Mouse (Mus musculus) small intestine, adult 2 months (tissue): Measurements from ENCODE around the gene Ints14. TPM values are rescaled to one million over a fixed set of nuclear protein-coding genes. Genes with fewer than 3 reads are reported as not detected.
A peak's percentile ranks its signal among the peaks of the same experiment; 100 is the strongest.

Experiments used
- H3K27ac ChIP-seq: fragments of 200-500 bp; 2 replicates; pipeline ENCODE4 v1.5.1; 2012; ENCODE audit warnings: low read depth, low read length, control low read depth, inconsistent platforms; ENCODE audit not compliant: insufficient read depth
- H3K27me3 ChIP-seq: fragments of 200-500 bp; 2 replicates; pipeline ENCODE4 v1.6.1; 2012; ENCODE audit warnings: mild to moderate bottlenecking, moderate library complexity, low read length, inconsistent platforms; ENCODE audit not compliant: control insufficient read depth, insufficient read depth
- H3K36me3 ChIP-seq: fragments of 200-500 bp; 2 replicates; pipeline ENCODE4 v1.6.1; 2012; ENCODE audit warnings: mild to moderate bottlenecking, low read length, control low read depth, inconsistent platforms; ENCODE audit not compliant: control insufficient read depth, insufficient read depth
- H3K4me1 ChIP-seq: fragments of 200-500 bp; 2 replicates; pipeline ENCODE4 v1.6.1; 2012; ENCODE audit warnings: low read length, inconsistent platforms, mixed read lengths; ENCODE audit not compliant: control insufficient read depth, insufficient read depth, insufficient read length
- H3K4me3 ChIP-seq: fragments of 200-500 bp; 2 replicates; pipeline ENCODE4 v1.5.1; 2012; ENCODE audit warnings: low read depth, mild to moderate bottlenecking, control low read depth, inconsistent platforms, low read length, moderate library complexity
- CTCF ChIP-seq: fragments of 200-500 bp; IDR thresholded peaks from 2 replicates; pipeline ENCODE4 v1.5.1; 2012; ENCODE audit warnings: low read depth, mild to moderate bottlenecking, control low read depth, inconsistent platforms, low read length, moderate library complexity, mixed read lengths; ENCODE audit not compliant: insufficient replicate concordance, insufficient read length; ENCODE audit errors: extremely low read depth
- POLR2A ChIP-seq: fragments of 200-500 bp; IDR thresholded peaks from 2 replicates; pipeline ENCODE4 v1.6.1; 2012; ENCODE audit warnings: low read depth, mild to moderate bottlenecking, control low read depth, inconsistent platforms, low read length, moderate library complexity
- WGBS: fragments of 180-500 bp; shearing (Covaris S2); methylation state at CpG from one replicate; pipeline ENCODE4 v1.1.7; 2018; 5-methylcytosine and 5-hydroxymethylcytosine counted together
- polyA plus RNA-seq: library from polyadenylated mRNA; depleted of rRNA; stranded (reverse); fragments of >200 nt; gene quantifications from 2 replicates; pipeline ENCODE4 v1.2.3, GENCODE M21; 2012; rRNA removed

Gene Ints14
- 3.6 and 7.2 TPM in 2 replicates for polyA plus RNA-seq

- peak; percentile 87; the same call in 1 of the 2 replicates for TF ChIP-seq POLR2A
- peak; percentile 90 for TF ChIP-seq CTCF
- H3K4me1 ChIP-seq, result no peaks in the 10 kb centered on the region; the same call in 1 of the 2 replicates
- H3K36me3 ChIP-seq, result peaks cover 8% of the 10 kb centered on the region
- peak within 1 kb of the TSS; percentile 69 for H3K27ac ChIP-seq
- peak within 1 kb of the TSS; percentile 98 for H3K4me3 ChIP-seq
- 10% methylated on average over 29 of the region's 29 CpGs for WGBS
- H3K27me3 ChIP-seq, result no peaks in the 10 kb centered on the region
Measured at GRCm38 (mm10) chr9:64960117-64960977, at the start of gene Ints14. Gene Ints14 (plus strand): TSS chr9:64960905.

GRCm38 (mm10) chr9:64913406-64913805 is 47.3 kb upstream of the Ints14 start:
- peaks cover 13% of the 10 kb centered on the region; the same call in 1 of the 2 replicates for H3K4me1 ChIP-seq
- TF ChIP-seq CTCF (no peak), POLR2A (no peak)
- H3K27ac ChIP-seq, result peak overlapping the region; percentile 39; the same call in 1 of the 2 replicates
- H3K36me3 ChIP-seq, result peaks cover 3% of the 10 kb centered on the region
- WGBS, result 34% methylated on average over 4 of the region's 4 CpGs
- H3K27me3 ChIP-seq, result no peaks in the 10 kb centered on the region
- no peak overlapping the region for H3K4me3 ChIP-seq

- Histone ChIP-seq H3K36me3 (peaks cover 3% of the 10 kb centered on the region), H3K27ac (no peak overlapping the region), H3K4me1 (peaks cover 13% of the 10 kb centered on the region; the same call in 1 of the 2 replicates), H3K4me3 (no peak overlapping the region), H3K27me3 (no peaks in the 10 kb centered on the region)
- WGBS, result 27% methylated on average over 2 of the region's 2 CpGs
- TF ChIP-seq CTCF, result no peak
- TF ChIP-seq POLR2A, result no peak
Measured at GRCm38 (mm10) chr9:64913973-64914372, 46.7 kb upstream of the Ints14 start.

GRCm38 (mm10) chr9:64914629-64915028 is 46.1 kb upstream of the Ints14 start:
- Histone ChIP-seq H3K4me3 (no peak overlapping the region), H3K4me1 (peaks cover 13% of the 10 kb centered on the region; the same call in 1 of the 2 replicates), H3K27me3 (no peaks in the 10 kb centered on the region), H3K36me3 (peaks cover 3% of the 10 kb centered on the region), H3K27ac (no peak overlapping the region)
- WGBS, result 24% methylated on average over 4 of the region's 4 CpGs
- TF ChIP-seq POLR2A (no peak), CTCF (no peak)

GRCm38 (mm10) chr9:64918560-64918959 is 42.1 kb upstream of the Ints14 start:
- Histone ChIP-seq H3K4me3 (peak overlapping the region; percentile 61), H3K27me3 (no peaks in the 10 kb centered on the region), H3K36me3 (0 out of 2 replicates have a peak, but pooled peaks cover 1% of the 10 kb centered on the region), H3K27ac (no peak overlapping the region), H3K4me1 (peaks cover 10% of the 10 kb centered on the region; the same call in 1 of the 2 replicates)
- no peak for TF ChIP-seq POLR2A
- TF ChIP-seq CTCF, result no peak
- WGBS, result 54% methylated on average over 16 of the region's 16 CpGs

GRCm38 (mm10) chr9:64925771-64926170 is 34.9 kb upstream of the Ints14 start:
- Histone ChIP-seq H3K27ac (no peak overlapping the region), H3K27me3 (no peaks in the 10 kb centered on the region), H3K4me3 (no peak overlapping the region), H3K36me3 (no peaks in the 10 kb centered on the region), H3K4me1 (no peaks in the 10 kb centered on the region)
- WGBS, result 78% methylated on average over 5 of the region's 5 CpGs
- no peak for TF ChIP-seq POLR2A
- TF ChIP-seq CTCF, result no peak
